Mouse (Mus musculus): ENCODE results near the gene 9930022D16Rik.

The 9930022D16Rik gene

DNA sequence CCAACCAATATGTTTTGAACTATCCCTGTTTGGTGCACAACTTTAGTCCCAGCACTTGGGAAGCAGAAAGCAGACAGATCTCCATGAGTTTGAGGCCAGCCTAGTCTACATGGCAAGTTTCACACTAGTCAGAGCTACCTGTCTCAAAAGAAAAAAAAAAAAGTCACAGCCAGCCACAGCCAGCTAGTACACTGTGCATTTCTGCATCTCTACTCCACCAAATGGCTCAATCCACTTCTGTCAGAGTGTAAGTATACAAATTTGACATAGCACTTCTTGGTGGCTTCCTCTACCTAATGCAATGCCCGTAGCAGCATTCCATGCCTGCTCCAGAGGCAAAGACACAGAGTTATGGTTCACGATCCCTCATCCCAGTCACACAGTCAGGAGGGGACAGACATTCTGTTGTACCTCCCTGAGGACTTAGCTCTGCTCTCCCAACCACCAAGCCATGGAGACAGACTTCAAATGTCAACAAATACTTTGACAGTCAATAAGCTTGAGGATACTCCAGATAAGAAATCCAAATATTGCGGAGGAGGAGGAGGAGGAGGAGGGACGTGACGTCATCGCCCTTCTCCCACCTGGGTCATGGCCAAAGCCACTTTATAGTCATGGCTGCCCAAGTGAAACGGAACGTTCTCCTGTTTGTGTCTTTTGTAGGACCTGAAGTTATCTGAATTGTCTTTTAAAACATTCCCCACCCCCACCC lies 3.1 kb downstream of the 9930022D16Rik start:
- DNase-seq (ENCODE audit: inconsistent ontology term), result no peak

DNA sequence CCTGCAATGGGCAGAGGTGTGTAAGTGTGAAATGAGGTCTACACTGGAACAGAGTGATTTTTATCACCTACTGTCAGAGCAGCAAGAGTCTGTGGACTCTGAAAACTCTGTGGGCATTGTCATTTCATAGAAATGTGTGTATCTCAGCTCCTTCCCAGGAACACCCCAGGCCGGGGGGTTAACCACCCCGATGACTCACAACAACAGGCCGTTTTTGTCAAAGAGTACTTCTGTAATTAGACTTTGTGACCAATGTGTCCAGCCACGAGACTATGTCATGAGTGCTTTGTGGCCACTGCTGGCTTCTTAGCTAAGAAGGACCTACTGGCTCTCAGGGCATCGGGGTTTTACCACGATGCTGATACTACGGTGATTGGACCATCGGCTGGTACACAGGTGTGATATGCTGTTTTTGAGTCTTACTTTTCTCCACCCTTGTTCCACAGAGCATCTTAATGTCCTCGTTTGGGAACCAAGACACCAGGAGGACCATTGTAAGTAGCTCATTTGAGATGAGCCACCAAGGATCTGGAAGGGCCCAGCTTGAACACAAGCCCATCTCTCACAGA lies 3.8 kb downstream of the 9930022D16Rik start:
- DNase-seq (ENCODE audit: inconsistent ontology term), result peak; percentile 85

DNA sequence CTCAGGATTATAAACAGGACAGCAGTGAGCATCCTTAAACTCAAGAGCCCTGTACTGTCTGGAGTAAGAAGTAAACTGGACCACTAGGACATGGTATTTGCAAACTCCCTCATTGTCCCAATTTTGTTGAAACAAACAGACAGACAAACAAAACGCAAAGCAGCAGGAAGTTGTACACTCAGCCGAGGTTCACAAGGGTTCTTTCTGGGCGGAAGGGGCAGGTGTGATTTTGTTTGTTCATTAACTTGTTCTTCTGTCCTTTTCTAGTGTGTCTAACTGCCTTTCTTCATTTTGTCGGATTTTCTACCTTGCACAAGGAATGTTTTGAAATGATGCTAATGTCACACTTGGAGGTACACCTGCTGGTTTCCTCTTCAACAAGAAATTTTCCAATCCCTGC lies 5.7 kb downstream of the 9930022D16Rik start:
- no peak for DNase-seq (ENCODE audit: inconsistent ontology term)

DNA sequence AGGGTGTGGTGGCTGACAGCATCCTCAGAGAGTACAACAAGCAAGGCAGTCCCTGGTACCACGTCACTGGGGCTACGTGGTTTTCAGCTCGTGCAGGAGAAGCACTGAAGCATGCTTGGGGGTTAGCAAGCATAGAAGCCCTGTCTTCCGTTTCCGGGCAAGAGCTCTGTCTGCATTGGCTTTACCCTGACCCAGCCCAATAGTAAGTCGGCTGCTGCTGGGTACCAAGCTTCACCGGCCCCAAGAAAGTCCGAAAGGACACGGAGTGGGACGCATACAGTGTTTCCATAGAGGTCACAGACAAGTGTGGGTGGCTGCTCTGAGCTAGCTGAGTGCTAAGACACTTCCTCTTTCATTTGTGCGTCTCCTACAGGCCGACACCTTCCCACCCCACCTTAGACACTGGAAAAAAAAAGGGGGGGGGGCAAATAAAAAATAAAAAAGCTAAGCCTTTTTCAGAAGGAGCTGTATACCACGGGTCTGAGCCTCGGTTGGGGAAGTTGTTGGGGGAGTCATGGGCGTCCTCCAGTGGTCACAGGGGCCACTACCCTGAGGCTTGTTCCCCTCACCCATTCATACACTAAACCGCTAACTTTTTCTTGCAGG lies 6.3 kb downstream of the 9930022D16Rik start:
- DNase-seq (ENCODE audit: inconsistent ontology term), result no peak

DNA sequence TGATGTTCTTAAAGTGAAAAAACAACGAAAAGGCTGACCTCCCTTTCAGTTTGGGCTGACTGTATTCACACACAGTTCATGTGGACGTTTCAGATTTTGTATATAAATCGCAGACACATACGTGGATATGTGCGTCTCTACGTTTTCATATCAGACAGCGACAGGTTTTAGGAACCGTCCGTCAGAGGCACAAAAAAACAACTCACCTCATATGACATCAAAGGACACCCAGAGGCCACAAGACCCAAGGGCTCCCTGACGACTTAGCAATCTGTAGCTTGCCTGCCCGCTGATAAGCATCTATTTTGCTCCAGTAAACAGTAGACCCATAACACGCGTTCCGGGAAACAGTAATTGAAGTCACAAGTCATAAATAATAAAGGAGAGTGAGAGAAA lies 6.8 kb downstream of the 9930022D16Rik start:
- DNase-seq (ENCODE audit: inconsistent ontology term), result no peak

DNA sequence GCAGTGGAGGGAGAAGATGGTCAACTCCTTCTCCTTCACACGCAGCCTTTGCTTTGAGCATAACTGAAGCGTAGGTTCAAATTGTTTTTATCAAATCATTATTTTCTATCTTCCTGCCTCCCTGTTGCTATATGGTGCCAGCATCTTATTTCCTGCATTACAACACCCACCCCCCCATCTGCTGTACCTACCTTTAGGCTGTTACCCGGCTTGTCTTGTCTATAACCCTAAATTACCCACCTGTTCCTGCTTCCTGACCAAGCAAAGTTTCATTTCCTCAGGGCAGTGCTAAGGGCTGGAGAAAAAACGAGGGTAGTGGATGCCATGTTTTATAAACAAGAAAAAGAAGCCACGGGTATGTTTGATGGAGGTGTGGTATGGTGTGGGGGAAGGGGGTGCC lies 7.5 kb downstream of the 9930022D16Rik start:
- DNase-seq (ENCODE audit: inconsistent ontology term), result no peak

DNA sequence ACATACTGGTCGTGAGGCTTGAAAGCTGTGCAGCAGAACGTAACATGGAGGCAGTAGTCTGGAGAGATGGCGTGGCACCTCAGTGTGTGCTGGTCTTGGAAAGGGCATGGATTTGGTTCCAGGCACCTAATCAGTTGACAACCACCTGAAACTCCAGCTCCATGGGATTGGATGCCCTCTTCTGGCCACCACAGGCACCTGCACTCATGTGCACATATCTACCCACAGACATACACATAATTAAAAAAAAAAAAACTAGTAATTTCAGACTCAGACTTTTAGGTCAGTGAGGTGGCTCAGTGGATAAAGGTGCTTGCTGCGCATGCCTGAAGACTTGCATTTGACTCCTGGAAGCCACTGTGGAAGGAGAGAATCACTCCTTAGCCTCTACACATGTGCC lies 8.5 kb downstream of the 9930022D16Rik start:
- no peak for DNase-seq (ENCODE audit: inconsistent ontology term)

DNA sequence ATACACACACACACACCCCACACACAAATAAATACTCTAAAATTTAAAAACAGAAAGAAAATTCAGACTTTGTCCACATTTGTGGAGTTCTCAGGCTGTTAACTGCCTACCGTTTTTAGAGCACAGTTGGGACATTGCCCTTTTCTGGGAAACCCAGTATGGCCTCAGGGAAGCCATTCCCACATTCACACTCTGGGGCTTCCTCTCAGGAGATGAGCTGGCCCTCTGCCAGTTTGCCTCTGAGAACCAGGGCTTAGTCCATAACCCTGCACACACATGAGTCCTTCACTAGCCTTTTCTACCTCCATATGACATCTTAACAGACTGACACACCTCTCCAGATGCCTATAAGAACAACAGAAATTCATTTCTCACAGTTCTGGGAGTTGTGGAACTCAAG lies 9.6 kb downstream of the 9930022D16Rik start:
- DNase-seq (ENCODE audit: inconsistent ontology term), result no peak

DNA sequence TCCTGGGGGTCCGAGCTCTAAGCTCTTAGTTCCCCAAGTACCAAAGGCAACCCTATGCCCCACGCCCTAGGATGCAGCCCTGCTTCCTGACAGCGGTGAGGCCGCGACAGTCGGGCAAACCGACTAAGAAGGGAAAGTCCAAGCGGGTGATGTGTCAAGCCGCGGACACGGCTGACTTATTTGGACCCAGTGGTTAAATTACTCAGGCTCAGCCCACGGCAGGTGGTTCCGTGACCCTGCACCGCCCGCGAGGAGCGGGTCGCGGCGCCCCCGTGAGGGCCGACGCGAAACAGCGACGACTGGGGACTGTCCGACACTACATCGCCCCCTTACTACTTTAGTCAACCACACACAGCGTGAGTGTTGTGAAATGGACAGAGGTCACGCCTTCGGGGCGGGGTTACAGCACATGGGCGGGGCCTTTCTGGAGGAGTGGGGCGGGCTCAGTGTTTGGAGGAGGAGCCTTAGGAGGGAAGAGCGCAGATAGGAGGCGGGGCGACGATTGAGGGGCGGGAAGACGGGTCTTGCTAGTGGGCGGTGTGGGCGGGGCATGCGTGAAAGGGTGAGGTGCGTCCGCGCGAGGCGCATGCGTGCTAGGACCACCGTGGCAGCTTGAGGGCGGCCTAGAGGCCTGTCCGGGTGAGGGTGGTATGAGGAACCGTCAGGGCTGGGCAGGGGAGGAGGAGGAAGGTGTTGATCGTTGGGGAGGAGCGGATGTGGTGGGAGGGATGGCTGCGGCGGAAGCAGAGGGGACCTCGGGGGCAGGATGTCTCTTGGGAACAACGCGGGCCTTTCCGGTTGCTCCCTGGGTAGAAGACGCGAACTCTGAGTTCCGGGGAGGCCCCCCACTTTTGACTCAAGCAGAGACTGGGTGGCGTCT lies 11.9 kb downstream of the 9930022D16Rik start, which contains the start of gene Amz2:
Gene Amz2 (plus strand): TSS at position 555 of the 880 bp plus-strand sequence.
- DNase-seq (ENCODE audit: inconsistent ontology term), result peak; percentile 100

DNA sequence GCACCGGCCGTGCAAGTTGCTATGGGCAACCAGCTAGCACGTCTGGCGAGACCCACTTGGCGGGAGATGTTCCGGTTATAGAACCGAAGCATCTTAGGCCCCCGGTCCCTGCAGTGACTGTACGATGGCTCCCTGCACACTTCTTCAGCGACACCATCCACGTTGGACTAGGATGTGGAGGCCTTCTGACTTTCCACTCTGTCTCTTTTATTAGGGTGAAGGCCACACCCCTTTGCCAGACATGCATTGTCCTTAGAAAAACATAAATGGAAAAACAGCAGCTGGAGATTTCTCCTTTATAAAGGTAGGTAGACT lies 12.5 kb downstream of the 9930022D16Rik start:
- no peak for DNase-seq (ENCODE audit: inconsistent ontology term)

DNA sequence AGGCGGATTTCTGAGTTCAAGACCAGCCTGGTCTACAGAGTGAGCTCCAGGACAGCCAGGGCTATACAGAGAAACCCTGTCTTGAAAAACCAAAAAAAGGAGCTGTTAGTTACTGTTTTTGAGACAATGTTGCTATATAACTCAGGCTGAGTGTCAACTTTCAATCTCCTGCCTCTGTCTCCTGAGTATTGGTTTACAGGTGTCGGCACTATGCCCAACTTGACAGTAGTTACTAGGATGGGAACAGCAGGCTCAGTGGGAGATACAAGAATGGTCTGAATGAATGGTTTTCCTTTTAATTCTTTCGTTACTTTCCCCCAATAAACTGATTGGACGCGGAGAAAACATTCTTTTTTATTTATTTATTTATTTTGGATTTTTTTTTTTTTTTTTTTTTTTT lies 13.6 kb downstream of the 9930022D16Rik start:
- DNase-seq (ENCODE audit: inconsistent ontology term), result no peak

DNA sequence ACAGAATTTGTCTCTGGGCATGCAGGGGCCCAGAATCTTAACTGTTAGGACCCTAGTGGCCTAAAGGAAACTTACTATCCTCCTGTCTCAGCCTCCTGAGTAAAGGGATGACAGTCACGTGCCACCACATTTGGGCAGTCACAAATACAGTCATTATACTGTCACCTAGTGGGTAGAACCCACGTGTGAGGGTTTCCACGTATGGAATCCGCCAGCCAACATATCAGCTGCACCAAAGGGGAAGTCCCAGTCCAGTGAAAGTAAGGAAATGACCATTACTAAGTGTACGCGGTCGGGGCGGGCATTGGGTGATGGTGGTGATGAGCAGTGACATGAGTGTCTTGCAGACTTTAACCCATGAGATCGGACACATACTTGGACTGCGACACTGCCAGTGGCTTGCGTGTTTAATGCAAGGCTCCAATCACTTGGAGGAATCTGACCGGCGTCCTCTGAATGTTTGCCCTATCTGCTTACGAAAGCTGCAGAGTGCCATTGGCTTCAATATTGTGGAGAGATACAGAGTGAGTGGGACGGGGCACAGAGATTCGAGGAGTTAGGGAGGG lies 20.6 kb downstream of the 9930022D16Rik start:
- no peak for DNase-seq (ENCODE audit: inconsistent ontology term)

DNA sequence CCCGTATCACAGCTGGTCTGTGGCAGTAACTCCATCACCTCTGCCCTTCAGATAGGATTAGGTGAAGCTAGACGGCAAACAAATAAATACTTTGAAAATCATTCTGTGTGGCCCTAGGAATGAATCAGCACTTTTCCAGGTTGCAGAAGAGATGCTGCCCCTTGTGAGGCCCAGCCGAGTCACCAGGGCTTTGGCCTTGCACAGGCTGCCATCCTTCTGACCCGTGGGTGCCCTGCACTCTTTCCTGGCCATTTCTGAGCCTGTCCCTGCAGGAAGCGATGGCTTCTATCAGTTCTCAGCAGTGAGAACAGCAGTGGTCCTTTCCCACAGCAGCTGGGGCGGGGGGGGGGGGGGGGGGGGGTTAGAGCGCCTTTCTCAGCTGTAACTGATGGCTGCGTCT lies 23.2 kb downstream of the 9930022D16Rik start:
- DNase-seq (ENCODE audit: inconsistent ontology term), result no peak

DNA sequence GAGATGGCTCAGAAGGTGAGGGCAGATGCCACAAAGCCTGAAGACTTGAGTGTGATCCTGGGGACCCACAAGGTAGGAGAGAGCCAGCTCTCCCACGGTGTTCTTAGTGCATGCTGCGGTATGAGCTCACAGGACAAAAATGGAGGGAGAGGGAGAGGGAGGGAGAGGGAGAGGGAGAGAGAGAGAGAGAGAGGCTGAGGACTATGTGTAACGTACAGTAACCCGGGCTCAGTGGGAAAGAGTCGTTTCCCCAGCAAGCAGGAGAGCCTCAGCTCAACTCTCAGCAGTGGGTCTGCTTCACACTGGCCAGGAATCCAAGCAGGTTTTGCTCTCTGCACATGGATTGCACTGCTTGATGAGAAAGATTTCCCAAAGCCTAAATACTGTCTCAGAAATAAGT lies 25.5 kb downstream of the 9930022D16Rik start:
- DNase-seq (ENCODE audit: inconsistent ontology term), result no peak

DNA sequence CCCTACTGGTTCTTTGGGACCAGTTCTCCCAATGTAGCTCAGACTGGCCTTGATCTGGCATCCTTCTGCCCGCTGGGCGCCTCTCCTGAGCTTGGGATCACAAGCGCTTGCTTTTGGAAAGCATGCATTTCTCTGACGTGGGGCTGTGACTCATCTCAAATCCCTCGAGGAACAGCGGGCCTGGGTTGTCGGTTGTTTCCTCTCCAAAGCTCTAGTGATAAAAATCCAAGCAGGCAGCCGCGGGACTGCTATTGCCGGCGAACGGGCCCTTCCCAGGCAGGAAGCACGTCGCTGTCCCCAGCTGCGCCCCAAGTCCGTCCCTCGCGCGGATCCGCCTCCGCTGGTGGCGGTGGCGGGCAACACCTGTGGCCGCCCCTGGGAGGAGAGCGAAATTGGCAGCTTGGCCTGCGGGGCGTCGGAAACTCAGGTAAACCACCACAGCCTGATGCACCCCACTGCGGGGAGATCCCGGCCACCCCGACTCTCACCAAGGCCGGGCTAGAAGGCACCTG lies 26.2 kb downstream of the 9930022D16Rik start:
- peak; percentile 81 for DNase-seq (ENCODE audit: inconsistent ontology term)

DNA sequence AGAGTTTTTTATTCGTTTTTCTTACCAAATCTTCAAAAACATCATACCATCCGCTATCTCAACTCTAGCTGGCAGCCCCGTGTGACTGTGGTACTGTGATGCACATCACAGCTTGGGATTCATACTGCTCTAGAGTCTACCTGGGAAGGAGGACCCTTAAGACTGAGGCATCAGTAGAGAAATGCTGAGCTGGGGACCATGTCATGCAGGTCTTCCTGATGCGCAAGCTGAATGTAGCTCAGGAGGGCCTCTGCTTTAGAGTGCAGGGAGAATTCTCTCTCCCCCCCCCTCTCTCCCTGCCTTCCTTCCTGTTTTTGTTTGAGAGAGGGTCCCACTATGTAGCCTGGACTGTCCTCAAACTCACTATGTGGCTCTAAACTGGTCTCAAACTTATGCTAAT lies 26.9 kb downstream of the 9930022D16Rik start:
- DNase-seq (ENCODE audit: inconsistent ontology term), result no peak

DNA sequence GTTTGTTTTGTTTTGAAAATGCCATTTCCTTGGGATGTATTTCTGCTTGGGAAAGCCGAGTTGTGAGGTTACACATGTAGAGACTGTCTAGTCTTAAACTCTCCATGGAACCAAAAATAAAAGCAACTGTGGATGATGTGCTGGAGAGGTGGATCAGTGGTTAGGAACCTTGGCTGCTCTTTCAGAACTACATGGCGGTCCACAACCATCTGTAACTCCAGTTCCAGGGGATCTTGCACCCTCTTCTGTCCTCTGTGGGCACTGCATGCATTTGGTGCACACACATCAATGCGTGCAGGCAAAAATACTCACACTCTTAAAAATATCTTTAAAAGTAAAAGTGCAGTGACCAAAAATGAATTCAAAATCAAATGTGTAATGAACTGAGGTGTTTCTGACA lies 27.4 kb downstream of the 9930022D16Rik start:
- no peak for DNase-seq (ENCODE audit: inconsistent ontology term)

DNA sequence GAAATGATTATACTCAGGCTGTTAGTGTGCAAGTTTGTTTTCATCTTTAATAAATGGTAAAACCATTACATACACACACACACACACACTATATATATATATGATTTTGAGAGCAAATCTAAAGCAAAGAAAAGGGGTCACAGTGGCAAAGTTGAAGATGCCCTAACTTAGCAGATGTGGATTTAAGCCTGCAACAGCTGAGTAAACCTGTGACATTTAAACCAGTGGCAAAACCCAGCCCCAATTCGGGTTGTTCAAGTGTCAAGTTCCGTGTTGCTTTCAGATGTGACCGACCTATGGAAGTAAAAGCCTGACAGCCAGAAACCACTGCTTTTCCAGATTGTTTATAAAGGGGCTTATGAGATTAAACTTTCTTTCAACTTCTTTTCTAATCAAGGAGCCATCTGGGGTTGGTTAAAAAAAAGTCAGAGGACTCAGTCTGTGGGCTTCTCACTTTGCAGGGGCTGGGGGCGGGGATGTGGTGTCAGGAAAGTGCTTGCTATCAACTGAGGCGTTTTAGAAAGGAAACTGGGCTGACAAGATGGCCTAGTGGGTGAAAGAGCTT lies 28.5 kb downstream of the 9930022D16Rik start:
- no peak for DNase-seq (ENCODE audit: inconsistent ontology term)

DNA sequence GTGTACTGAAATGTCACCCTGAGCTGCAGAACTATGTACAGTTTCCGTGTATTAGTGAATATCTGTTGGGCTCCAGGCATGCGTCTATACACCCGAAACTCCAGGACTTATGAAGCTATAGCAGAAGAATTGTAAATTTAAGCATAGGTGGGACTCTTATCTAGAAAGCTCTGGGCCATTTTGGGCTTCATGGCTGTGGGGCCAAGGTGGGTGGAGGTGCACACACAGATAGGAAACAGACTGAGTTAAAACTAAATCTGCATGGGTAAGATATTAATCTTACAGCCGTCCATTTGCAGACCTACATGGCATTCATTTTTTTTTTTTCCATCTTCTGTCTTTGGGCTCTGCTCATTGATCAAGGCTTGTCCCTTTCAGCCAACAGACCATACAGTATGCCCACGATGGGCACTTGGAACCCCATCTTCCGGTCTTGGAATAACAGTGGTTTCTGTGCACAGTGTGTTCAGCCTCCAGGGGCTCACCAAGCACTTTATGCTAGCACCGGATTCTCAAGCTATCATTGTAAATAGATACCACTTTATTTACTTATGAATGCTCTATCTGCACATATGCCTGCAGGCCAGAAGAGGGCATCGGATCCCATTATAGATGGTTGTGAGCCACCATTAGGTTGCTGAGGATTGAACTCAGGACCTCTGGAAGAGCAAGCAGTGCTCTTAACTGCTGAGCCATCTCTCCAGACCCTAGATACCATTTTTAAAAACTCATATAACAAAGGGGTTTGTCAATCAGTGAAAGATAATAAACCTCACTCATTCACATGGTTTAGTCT lies 29.9 kb downstream of the 9930022D16Rik start:
- no peak for DNase-seq (ENCODE audit: inconsistent ontology term)

DNA sequence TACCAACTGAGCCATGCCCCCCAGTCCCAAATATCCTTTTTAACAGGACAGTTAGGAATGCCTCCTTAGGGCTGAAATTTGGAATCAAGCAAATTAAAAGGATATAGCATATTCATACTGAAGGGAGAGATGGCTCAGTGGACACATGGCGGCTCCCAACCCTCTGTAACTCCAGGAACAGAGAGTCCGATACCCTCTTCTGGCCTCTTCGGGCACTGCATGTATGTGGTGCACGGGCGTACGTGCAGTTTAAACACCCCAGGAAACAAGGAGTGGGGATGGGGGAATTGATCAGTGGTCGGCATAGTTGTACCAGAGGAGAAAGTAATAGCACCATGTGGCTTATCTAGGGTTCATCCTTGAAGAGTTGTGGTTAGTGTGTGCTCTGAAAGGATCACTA lies 30.9 kb downstream of the 9930022D16Rik start:
- no peak for DNase-seq (ENCODE audit: inconsistent ontology term)

Measured in Muller cell, postnatal 12 days (primary cell).